Mouse (Mus musculus) embryonic facial prominence, embryonic 12.5 days (tissue): ENCODE measurements around the gene Olfr1031. TPM values are rescaled to one million over a fixed set of nuclear protein-coding genes. Genes with fewer than 3 reads are reported as not detected.
"Not testable (repeated sequence)": the region's sequence is repeated elsewhere in the genome, so short reads cannot be mapped to it uniquely, and the experiment has no call there.

Experiments
- ATAC-seq: fragments of 200-750 bp; cut with Nextera tagmentation; 2 replicates; pipeline ENCODE4 v1.8.0; 2017; ENCODE audit not compliant: insufficient number of reproducible peaks, insufficient read depth, low FRiP score, low TSS enrichment
- H3K27ac ChIP-seq: fragments of 300-500 bp; sonication (generic); 2 replicates; pipeline ENCODE4 v1.5.1; 2016; ENCODE audit warnings: mild to moderate bottlenecking
- H3K27me3 ChIP-seq: fragments of 300-500 bp; sonication (generic); 2 replicates; pipeline ENCODE4 v1.6.1; 2016; ENCODE audit warnings: mild to moderate bottlenecking, moderate library complexity
- H3K36me3 ChIP-seq: fragments of 300-500 bp; sonication (generic); 2 replicates; pipeline ENCODE4 v1.6.1; 2016; ENCODE audit warnings: mild to moderate bottlenecking
- H3K4me1 ChIP-seq: fragments of 300-500 bp; sonication (generic); 2 replicates; pipeline ENCODE4 v1.6.1; 2016
- H3K4me2 ChIP-seq: fragments of 300-500 bp; sonication (generic); replicated peaks from 2 replicates; pipeline ENCODE4 v1.6.1; 2016; ENCODE audit warnings: mild to moderate bottlenecking, moderate library complexity
- H3K4me3 ChIP-seq: fragments of 300-500 bp; sonication (generic); 2 replicates; pipeline ENCODE4 v1.5.1; 2016; ENCODE audit warnings: mild to moderate bottlenecking
- H3K9ac ChIP-seq: fragments of 300-500 bp; sonication (generic); 2 replicates; pipeline ENCODE4 v1.6.1; 2016; ENCODE audit warnings: mild to moderate bottlenecking, moderate library complexity
- H3K9me3 ChIP-seq: fragments of 300-500 bp; sonication (generic); 2 replicates; pipeline ENCODE4 v1.6.1; 2016; ENCODE audit warnings: mild to moderate bottlenecking, moderate library complexity
- WGBS: fragments of 180-500 bp; shearing (Covaris S2); methylation state at CpG from one replicate; pipeline ENCODE4 v1.1.7; 2016; 5-methylcytosine and 5-hydroxymethylcytosine counted together
- polyA plus RNA-seq: library from polyadenylated mRNA; unstranded; fragments of >200 nt; fragmentation: Nextera tagmentation; extraction: Ambion mirVana; gene quantifications from 2 replicates; pipeline ENCODE4 v1.2.1, GENCODE M21; 2016

Gene Olfr1031
- not detected in 2 replicates for polyA plus RNA-seq

- ATAC-seq: no peak
- H3K4me1 ChIP-seq: no peaks in the 10 kb centered on the region
- H3K9me3 ChIP-seq: no peaks in the 10 kb centered on the region
- no peaks in the 10 kb centered on the region for H3K36me3 ChIP-seq
- H3K27me3 ChIP-seq: no peaks in the 10 kb centered on the region
- 63% methylated on average over 3 of the region's 3 CpGs for WGBS
- H3K4me3 ChIP-seq: no peak within 1 kb of the TSS
- H3K4me2 ChIP-seq: no peak within 1 kb of the TSS
- no peak within 1 kb of the TSS for H3K9ac ChIP-seq
- no peak within 1 kb of the TSS for H3K27ac ChIP-seq
Observed at GRCm38 (mm10) chr2:85990004-85990403, at the start of gene Olfr1031. Olfr1031 (plus strand) TSS chr2:85990304.

- no peaks in the 10 kb centered on the region for H3K4me1 ChIP-seq
- no peak for ATAC-seq
- no peak within 1 kb of the TSS for H3K27ac ChIP-seq
- H3K4me3 ChIP-seq: no peak within 1 kb of the TSS
- H3K9me3 ChIP-seq: no peaks in the 10 kb centered on the region
- no peaks in the 10 kb centered on the region for H3K27me3 ChIP-seq
- H3K9ac ChIP-seq: no peak within 1 kb of the TSS
- 77% methylated on average over 1 of the region's 1 CpGs for WGBS
- H3K4me2 ChIP-seq: no peak within 1 kb of the TSS
- no peaks in the 10 kb centered on the region for H3K36me3 ChIP-seq
Observed at GRCm38 (mm10) chr2:85950137-85950536, 40.0 kb upstream of the Olfr1031 start, which contains the start of gene Olfr1028. Olfr1028 (plus strand) TSS chr2:85950437.

GRCm38 (mm10) chr2:85973595-85973994 lies 16.5 kb upstream of the Olfr1031 start, which contains the start of gene Olfr1029:
Olfr1029 (plus strand) TSS chr2:85973895.
- no peaks in the 10 kb centered on the region for H3K27me3 ChIP-seq
- WGBS: 88% methylated on average over 2 of the region's 2 CpGs
- no peak within 1 kb of the TSS for H3K9ac ChIP-seq
- no peak within 1 kb of the TSS for H3K4me2 ChIP-seq
- no peak for ATAC-seq
- no peak within 1 kb of the TSS for H3K27ac ChIP-seq
- no peaks in the 10 kb centered on the region for H3K36me3 ChIP-seq
- no peaks in the 10 kb centered on the region for H3K9me3 ChIP-seq
- H3K4me3 ChIP-seq: no peak within 1 kb of the TSS
- H3K4me1 ChIP-seq: no peaks in the 10 kb centered on the region

GRCm38 (mm10) chr2:85978976-85979375 lies 11.1 kb upstream of the Olfr1031 start, which contains the start of gene Olfr1030:
Olfr1030 (plus strand) TSS chr2:85979276.
- H3K36me3 ChIP-seq: no peaks in the 10 kb centered on the region
- WGBS: 84% methylated on average over 1 of the region's 1 CpGs
- H3K4me1 ChIP-seq: no peaks in the 10 kb centered on the region
- H3K4me2 ChIP-seq: no peak within 1 kb of the TSS
- H3K9ac ChIP-seq: no peak within 1 kb of the TSS
- no peaks in the 10 kb centered on the region for H3K27me3 ChIP-seq
- H3K27ac ChIP-seq: no peak within 1 kb of the TSS
- ATAC-seq: no peak
- H3K9me3 ChIP-seq: no peaks in the 10 kb centered on the region
- H3K4me3 ChIP-seq: no peak within 1 kb of the TSS

- no peak for ATAC-seq
- 75% methylated on average over 7 of the region's 7 CpGs for WGBS
- Histone ChIP-seq H3K4me2 (no peak within 1 kb of the TSS), H3K4me3 (no peak within 1 kb of the TSS), H3K27me3 (no peaks in the 10 kb centered on the region), H3K27ac (no peak within 1 kb of the TSS), H3K36me3 (no peaks in the 10 kb centered on the region), H3K9me3 (no peaks in the 10 kb centered on the region), H3K9ac (no peak within 1 kb of the TSS), H3K4me1 (no peaks in the 10 kb centered on the region)
Observed at GRCm38 (mm10) chr2:86005240-86005639, 15.1 kb downstream of the Olfr1031 start, which contains the start of gene Olfr1032. Olfr1032 (plus strand) TSS chr2:86005540.

GRCm38 (mm10) chr2:86020406-86020805 lies 30.3 kb downstream of the Olfr1031 start, which contains the start of gene Olfr1033:
Olfr1033 (plus strand) TSS chr2:86020633.
- not testable (repeated sequence) for H3K4me1 ChIP-seq, H3K9ac ChIP-seq, H3K36me3 ChIP-seq, ATAC-seq, H3K27me3 ChIP-seq, H3K27ac ChIP-seq, H3K9me3 ChIP-seq
- Histone ChIP-seq H3K4me3 (peak within 1 kb of the TSS; percentile 31), H3K4me2 (peak within 1 kb of the TSS; percentile 41)
- WGBS: 3% methylated on average over 11 of the region's 11 CpGs

- not testable (repeated sequence) for H3K4me1 ChIP-seq, H3K36me3 ChIP-seq, H3K27ac ChIP-seq, ATAC-seq, H3K4me2 ChIP-seq, H3K27me3 ChIP-seq, H3K9me3 ChIP-seq, H3K9ac ChIP-seq, H3K4me3 ChIP-seq
- WGBS: 79% methylated on average over 4 of the region's 9 CpGs
Observed at GRCm38 (mm10) chr2:86021518-86021917, 31.4 kb downstream of the Olfr1031 start.

Other genes with a start within 250 kb of the Olfr1031 start
- not detected in 2 replicates for gene Olfr1012, start 227.5 kb upstream of the Olfr1031 start, polyA plus RNA-seq
- gene Olfr1013, start 223.2 kb upstream of the Olfr1031 start, polyA plus RNA-seq: not detected in 2 replicates
- gene Olfr1014, start 217.6 kb upstream of the Olfr1031 start, polyA plus RNA-seq: not detected in 2 replicates
- not detected in 2 replicates for gene Olfr1015, start 208.3 kb upstream of the Olfr1031 start, polyA plus RNA-seq
- gene Olfr1016, start 187.8 kb upstream of the Olfr1031 start, polyA plus RNA-seq: not detected in 2 replicates
- gene Olfr1018, start 171.8 kb upstream of the Olfr1031 start, polyA plus RNA-seq: not detected in 2 replicates
- gene Olfr1019, start 144.8 kb upstream of the Olfr1031 start, polyA plus RNA-seq: not detected in 2 replicates
- not detected in 2 replicates for gene Olfr1020, start 143.3 kb upstream of the Olfr1031 start, polyA plus RNA-seq
- not detected in 2 replicates for gene Olfr1022, start 121.7 kb upstream of the Olfr1031 start, polyA plus RNA-seq
- gene Olfr1023, start 104.7 kb upstream of the Olfr1031 start, polyA plus RNA-seq: not detected in 2 replicates
- not detected in 2 replicates for gene Olfr1024, start 85.3 kb upstream of the Olfr1031 start, polyA plus RNA-seq
- gene Olfr1025-ps1, start 75.1 kb upstream of the Olfr1031 start, polyA plus RNA-seq: not detected in 2 replicates
- gene Olfr1026, start 68.7 kb upstream of the Olfr1031 start, polyA plus RNA-seq: not detected in 2 replicates
- gene Olfr1028, start 39.9 kb upstream of the Olfr1031 start, polyA plus RNA-seq: not detected in 2 replicates
- not detected in 2 replicates for gene Olfr1029, start 16.4 kb upstream of the Olfr1031 start, polyA plus RNA-seq
- not detected in 2 replicates for gene Olfr1030, start 11.0 kb upstream of the Olfr1031 start, polyA plus RNA-seq
- gene Olfr1032, start 15.2 kb downstream of the Olfr1031 start, polyA plus RNA-seq: not detected in 2 replicates
- gene Olfr1033, start 30.3 kb downstream of the Olfr1031 start, polyA plus RNA-seq: 0.78 TPM in 1 of 2 replicates, not detected in the other
- not detected in 2 replicates for gene Olfr1034, start 55.6 kb downstream of the Olfr1031 start, polyA plus RNA-seq
- gene Olfr1036, start 83.7 kb downstream of the Olfr1031 start, polyA plus RNA-seq: not detected in 2 replicates
- not detected in 2 replicates for gene Olfr1037, start 97.1 kb downstream of the Olfr1031 start, polyA plus RNA-seq
- not detected in 2 replicates for gene Olfr1039, start 145.6 kb downstream of the Olfr1031 start, polyA plus RNA-seq
- not detected in 2 replicates for gene Olfr1040, start 156.4 kb downstream of the Olfr1031 start, polyA plus RNA-seq
- gene Olfr1042, start 171.5 kb downstream of the Olfr1031 start, polyA plus RNA-seq: not detected in 2 replicates
- not detected in 2 replicates for gene Olfr1043, start 177.2 kb downstream of the Olfr1031 start, polyA plus RNA-seq
- not detected in 2 replicates for gene Olfr1044, start 187.5 kb downstream of the Olfr1031 start, polyA plus RNA-seq
- gene Olfr52, start 195.4 kb downstream of the Olfr1031 start, polyA plus RNA-seq: not detected in 2 replicates
- gene Olfr1045, start 212.7 kb downstream of the Olfr1031 start, polyA plus RNA-seq: not detected in 2 replicates
- gene Olfr1046, start 229.0 kb downstream of the Olfr1031 start, polyA plus RNA-seq: not detected in 2 replicates
- not detected in 2 replicates for gene Olfr1047, start 241.1 kb downstream of the Olfr1031 start, polyA plus RNA-seq
- not detected in 2 replicates for gene Olfr1048, start 250.0 kb downstream of the Olfr1031 start, polyA plus RNA-seq